Mouse (Mus musculus) erythroid progenitor cell, adult 5-6 weeks (primary cell): ENCODE data around the gene Fndc4. TPM values are rescaled to one million over a fixed set of nuclear protein-coding genes. Genes with fewer than 3 reads are reported as not detected.

ENCODE experiments used
- ATAC-seq: replicated peaks from 2 replicates; pipeline ENCODE4 v1.8.0; 2016; ENCODE audit warnings: moderate number of reproducible peaks, mild to moderate bottlenecking, moderate TSS enrichment, inconsistent platforms; ENCODE audit not compliant: poor library complexity, low FRiP score, severe bottlenecking
- total RNA-seq, 2 experiments: library from RNA; stranded (forward) in 1 of 2; stranded (reverse) in 1 of 2; fragments of 150-400 nt in 1 of 2; fragments of 186-747, 209-891 nt in 1 of 2; gene quantifications; 2 replicates each; pipeline versions ENCODE4 v1.2.3 to v1.2.4; 2015 to 2017; ENCODE audit warnings: low replicate concordance in 2 of 2

Fndc4 gene
- total RNA-seq (2015; ENCODE audit: low replicate concordance) (not detected in 2 replicates), total RNA-seq (2017; ENCODE audit: low replicate concordance) (0.08 TPM in 1 of 2 replicates, not detected in the other)

GRCm38 (mm10) chr5:31295606-31296141 is at the start of gene Fndc4:
TSS of gene Fndc4 (minus strand) at chr5:31296080.
- no peak for ATAC-seq

GRCm38 (mm10) chr5:31328255-31328654 is 32.4 kb upstream of the Fndc4 start:
- peak; percentile 65; the same call in 1 of the 2 replicates for ATAC-seq

- no peak for ATAC-seq
Observed at GRCm38 (mm10) chr5:31326850-31327249, 31.0 kb upstream of the Fndc4 start.

GRCm38 (mm10) chr5:31324085-31324484 is 28.2 kb upstream of the Fndc4 start:
- no peak for ATAC-seq

- ATAC-seq: no peak
Observed at GRCm38 (mm10) chr5:31322776-31323175, 26.9 kb upstream of the Fndc4 start.

GRCm38 (mm10) chr5:31312806-31313205 is 16.9 kb upstream of the Fndc4 start:
- no peak for ATAC-seq

- ATAC-seq: no peak
Observed at GRCm38 (mm10) chr5:31303093-31303492, 7.2 kb upstream of the Fndc4 start.

GRCm38 (mm10) chr5:31301866-31302265 is 6.0 kb upstream of the Fndc4 start:
- no peak for ATAC-seq

GRCm38 (mm10) chr5:31298486-31298885 is 2.6 kb upstream of the Fndc4 start:
- ATAC-seq: no peak

- ATAC-seq: no peak
Observed at GRCm38 (mm10) chr5:31297981-31298380, 2.1 kb upstream of the Fndc4 start.

- ATAC-seq: no peak
Observed at GRCm38 (mm10) chr5:31297047-31297757, 1.3 kb upstream of the Fndc4 start, which contains the start of gene Gckr. TSS of gene Gckr (plus strand) at chr5:31297443.

- ATAC-seq: no peak
Observed at GRCm38 (mm10) chr5:31294964-31295605, 795 bp downstream of the Fndc4 start.

GRCm38 (mm10) chr5:31291361-31291688 is 4.6 kb downstream of the Fndc4 start:
- peak; percentile 60 for ATAC-seq

GRCm38 (mm10) chr5:31290521-31291360 is 5.1 kb downstream of the Fndc4 start, which contains the start of gene Ift172:
TSS of gene Ift172 (minus strand) at chr5:31291116.
- ATAC-seq: peak; percentile 97

GRCm38 (mm10) chr5:31289626-31290230 is 6.2 kb downstream of the Fndc4 start:
- ATAC-seq: no peak

- ATAC-seq: no peak
Observed at GRCm38 (mm10) chr5:31288655-31289054, 7.2 kb downstream of the Fndc4 start.

GRCm38 (mm10) chr5:31288225-31288624 is 7.7 kb downstream of the Fndc4 start:
- no peak for ATAC-seq

GRCm38 (mm10) chr5:31279245-31279988 is 16.5 kb downstream of the Fndc4 start:
- ATAC-seq: no peak

- ATAC-seq: no peak
Observed at GRCm38 (mm10) chr5:31273018-31273417, 22.9 kb downstream of the Fndc4 start.
